Mouse (Mus musculus): ENCODE measurements around the gene Abca17. TPM values are rescaled to one million over a fixed set of nuclear protein-coding genes. Genes with fewer than 3 reads are reported as not detected.

Abca17 gene
- polyA plus RNA-seq (2012; rRNA removed): 0.04 TPM in 1 of 2 replicates, not detected in the other
- polyA plus RNA-seq (2014; fragmentation: Nextera tagmentation; extraction: Ambion mirVana): not detected in 2 replicates

DNA sequence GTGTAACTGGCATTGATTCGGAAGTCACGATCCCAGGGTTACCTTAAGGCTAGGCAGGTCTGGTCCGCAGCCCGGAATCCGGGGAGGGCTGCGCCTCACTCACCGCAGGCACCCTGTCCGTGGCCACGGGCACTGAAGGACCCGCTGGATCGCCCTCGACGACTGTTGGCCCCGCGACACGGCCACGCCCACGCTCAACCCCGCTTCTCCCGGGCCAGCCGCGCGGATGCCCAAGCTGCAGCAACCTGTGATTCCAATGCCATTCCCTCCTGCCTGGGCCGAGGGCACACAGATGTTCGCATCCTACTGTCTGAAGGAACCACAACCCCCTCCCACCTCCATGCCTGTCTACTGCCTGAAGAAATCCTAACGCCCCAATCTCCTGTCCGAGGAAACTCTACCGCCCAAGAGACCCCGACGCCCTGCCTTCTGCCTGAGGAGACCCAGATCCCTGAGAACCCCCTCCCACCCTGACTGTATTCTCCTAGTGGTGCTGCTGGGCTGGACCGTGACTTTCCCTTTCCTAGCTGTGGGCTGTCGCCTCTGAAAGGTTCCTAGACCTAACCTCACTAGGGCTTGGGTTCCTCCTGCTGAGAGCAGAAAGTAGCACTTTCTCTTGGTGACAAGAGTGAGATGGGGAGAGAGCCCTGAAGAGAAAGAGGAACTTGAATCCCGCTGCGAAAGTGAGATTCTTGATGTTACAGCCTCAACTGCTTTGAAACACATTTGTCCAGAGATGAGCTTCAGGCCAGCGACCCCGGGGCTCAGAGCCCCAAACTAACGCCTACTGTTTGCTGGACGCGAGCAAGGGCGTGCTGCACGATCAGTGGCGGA, at the start of gene Abca17:
Gene Abca17 (minus strand): TSS at position 143 of the 834 bp plus-strand sequence.
- peak within 1 kb of the TSS; percentile 75 for H3K4me2 ChIP-seq (ENCODE audit: low read depth)
- DNase-seq (ENCODE audit: low read depth in 3 of 3, low spot score in 3 of 3) (no peak), ATAC-seq (ENCODE audit: insufficient read depth) (no peak)
- WGBS (ENCODE audit: insufficient replicate concordance): 5% methylated on average over 42 of the region's 42 CpGs
- no peaks in the 10 kb centered on the region for H3K9me3 ChIP-seq (ENCODE audit: control insufficient read depth, low read length)
- TF ChIP-seq EP300 (IDR thresholded peaks at IDR 0.05; ENCODE audit: low read depth): no peak
- TF ChIP-seq CTCF (IDR thresholded peaks at IDR 0.05; ENCODE audit: low read depth): no peak
- no peaks in the 10 kb centered on the region for H3K36me3 ChIP-seq (replicated peaks; ENCODE audit: control insufficient read depth, insufficient read depth, low read depth)
- peak within 1 kb of the TSS; percentile 96 for H3K9ac ChIP-seq (replicated peaks)
- H3K4me3 ChIP-seq (ENCODE audit: insufficient read depth in 1 of 2, low read depth in 2 of 2, low read length in 2 of 2): peak within 1 kb of the TSS; percentile 77 to 82
- H3K4me1 ChIP-seq (replicated peaks; ENCODE audit: control insufficient read depth in 2 of 2, insufficient read depth in 2 of 2, low read length in 1 of 2): peaks cover 26 to 35% of the 10 kb centered on the region in 2 experiments
- H3K27me3 ChIP-seq (ENCODE audit: control insufficient read depth, insufficient read depth, low read length): peaks cover 13% of the 10 kb centered on the region
- peak within 1 kb of the TSS; percentile 94 for H3K27ac ChIP-seq

DNA sequence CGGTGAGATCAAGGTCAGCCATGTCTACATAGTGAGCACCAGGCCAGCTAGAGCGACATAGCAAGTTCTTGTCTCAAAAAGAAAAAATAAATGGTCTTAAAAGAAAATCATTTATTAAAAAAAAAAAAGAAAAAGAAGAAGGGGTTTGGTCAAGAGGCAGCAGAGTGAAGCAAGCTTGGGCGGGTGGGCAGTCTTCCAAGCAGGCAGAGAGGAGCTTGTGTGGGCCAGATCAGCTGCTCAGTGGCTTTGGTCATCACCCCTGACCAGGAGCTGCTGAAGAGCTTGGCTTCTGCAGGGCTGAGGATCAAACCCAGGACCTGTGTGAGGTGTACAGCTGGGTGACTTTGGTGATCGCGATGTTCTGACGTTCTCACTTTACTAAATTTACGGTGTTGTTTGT, 43.6 kb upstream of the Abca17 start:
- Histone ChIP-seq H3K27me3 (ENCODE audit: control insufficient read depth, insufficient read depth, low read length) (no peaks in the 10 kb centered on the region), H3K27ac (no peak overlapping the region), H3K4me2 (ENCODE audit: low read depth) (no peak overlapping the region), H3K9me3 (ENCODE audit: control insufficient read depth, low read length) (no peaks in the 10 kb centered on the region), H3K4me3 (ENCODE audit: insufficient read depth in 1 of 2, low read depth in 2 of 2, low read length in 2 of 2) (no peak overlapping the region), H3K4me1 (replicated peaks; ENCODE audit: control insufficient read depth in 2 of 2, insufficient read depth in 2 of 2, low read length in 1 of 2) (no peaks in the 10 kb centered on the region), H3K36me3 (replicated peaks; ENCODE audit: control insufficient read depth, insufficient read depth, low read depth) (peaks cover 42% of the 10 kb centered on the region), H3K9ac (replicated peaks) (no peak overlapping the region)
- no peak for TF ChIP-seq CTCF (IDR thresholded peaks at IDR 0.05; ENCODE audit: low read depth)
- no peak for TF ChIP-seq EP300 (IDR thresholded peaks at IDR 0.05; ENCODE audit: low read depth)
- ATAC-seq (ENCODE audit: insufficient read depth): no peak
- 86% methylated on average over 7 of the region's 7 CpGs for WGBS (ENCODE audit: insufficient replicate concordance)
- no peak for DNase-seq (ENCODE audit: low read depth in 3 of 3, low spot score in 3 of 3)

DNA sequence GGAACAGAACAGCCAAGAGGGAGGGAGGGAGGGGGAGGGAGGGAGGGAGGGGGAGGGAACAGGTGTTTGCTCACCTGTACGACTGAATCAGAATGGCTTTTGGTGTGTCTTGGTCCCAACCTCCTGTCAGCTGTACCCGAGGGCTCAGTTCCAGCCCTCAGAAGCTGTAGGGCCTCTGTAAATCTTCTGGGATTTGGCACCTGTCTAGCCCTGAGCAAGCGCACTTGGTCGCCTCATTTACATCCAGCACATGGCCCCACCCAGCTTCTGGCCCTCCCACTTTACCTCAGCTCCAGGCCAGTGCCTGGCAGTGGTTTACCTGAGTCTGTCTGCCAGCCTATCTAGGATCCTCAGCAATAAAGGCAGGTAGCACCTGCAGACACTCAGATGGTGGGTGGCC, 42.7 kb upstream of the Abca17 start:
- WGBS (ENCODE audit: insufficient replicate concordance): 74% methylated on average over 4 of the region's 4 CpGs
- Histone ChIP-seq H3K36me3 (replicated peaks; ENCODE audit: control insufficient read depth, insufficient read depth, low read depth) (peaks cover 43% of the 10 kb centered on the region), H3K4me2 (ENCODE audit: low read depth) (no peak overlapping the region), H3K9me3 (ENCODE audit: control insufficient read depth, low read length) (no peaks in the 10 kb centered on the region), H3K9ac (replicated peaks) (no peak overlapping the region), H3K4me3 (ENCODE audit: insufficient read depth in 1 of 2, low read depth in 2 of 2, low read length in 2 of 2) (no peak overlapping the region), H3K27me3 (ENCODE audit: control insufficient read depth, insufficient read depth, low read length) (no peaks in the 10 kb centered on the region), H3K4me1 (replicated peaks; ENCODE audit: control insufficient read depth in 2 of 2, insufficient read depth in 2 of 2, low read length in 1 of 2) (no peaks in the 10 kb centered on the region), H3K27ac (no peak overlapping the region)
- ATAC-seq (ENCODE audit: insufficient read depth) (no peak), DNase-seq (ENCODE audit: low read depth in 3 of 3, low spot score in 3 of 3) (no peak)
- TF ChIP-seq CTCF (IDR thresholded peaks at IDR 0.05; ENCODE audit: low read depth) (no peak), EP300 (IDR thresholded peaks at IDR 0.05; ENCODE audit: low read depth) (no peak)

DNA sequence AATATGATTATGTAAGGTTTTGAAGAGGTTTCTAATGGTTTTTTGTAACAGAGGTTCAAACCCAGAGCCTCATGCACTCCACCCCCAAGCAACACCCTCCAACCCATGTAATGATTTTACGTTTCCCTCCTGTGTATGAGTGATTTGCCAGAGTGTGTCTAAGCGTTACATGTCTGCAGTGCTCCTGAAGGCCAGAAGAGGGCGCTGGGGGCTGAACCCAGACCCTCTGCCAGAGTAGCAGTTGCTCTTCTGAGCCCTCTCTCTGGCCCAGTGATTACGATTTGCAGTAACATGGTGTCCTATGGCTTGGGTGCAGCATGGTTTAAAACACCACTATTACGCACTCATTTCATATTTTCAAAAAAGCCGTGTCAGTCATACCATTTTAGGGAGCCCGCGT, 40.3 kb upstream of the Abca17 start:
- Histone ChIP-seq H3K4me3 (ENCODE audit: insufficient read depth in 1 of 2, low read depth in 2 of 2, low read length in 2 of 2) (no peak overlapping the region), H3K9ac (replicated peaks) (no peak overlapping the region), H3K36me3 (replicated peaks; ENCODE audit: control insufficient read depth, insufficient read depth, low read depth) (peaks cover 48% of the 10 kb centered on the region), H3K4me1 (replicated peaks; ENCODE audit: control insufficient read depth in 2 of 2, insufficient read depth in 2 of 2, low read length in 1 of 2) (no peaks in the 10 kb centered on the region), H3K4me2 (ENCODE audit: low read depth) (no peak overlapping the region), H3K27ac (no peak overlapping the region), H3K27me3 (ENCODE audit: control insufficient read depth, insufficient read depth, low read length) (no peaks in the 10 kb centered on the region), H3K9me3 (ENCODE audit: control insufficient read depth, low read length) (no peaks in the 10 kb centered on the region)
- no peak for DNase-seq (ENCODE audit: low read depth in 3 of 3, low spot score in 3 of 3)
- peak; percentile 81 for TF ChIP-seq CTCF (IDR thresholded peaks at IDR 0.05; ENCODE audit: low read depth)
- TF ChIP-seq EP300 (IDR thresholded peaks at IDR 0.05; ENCODE audit: low read depth): no peak
- no peak for ATAC-seq (ENCODE audit: insufficient read depth)
- 75% methylated on average over 8 of the region's 8 CpGs for WGBS (ENCODE audit: insufficient replicate concordance)

DNA sequence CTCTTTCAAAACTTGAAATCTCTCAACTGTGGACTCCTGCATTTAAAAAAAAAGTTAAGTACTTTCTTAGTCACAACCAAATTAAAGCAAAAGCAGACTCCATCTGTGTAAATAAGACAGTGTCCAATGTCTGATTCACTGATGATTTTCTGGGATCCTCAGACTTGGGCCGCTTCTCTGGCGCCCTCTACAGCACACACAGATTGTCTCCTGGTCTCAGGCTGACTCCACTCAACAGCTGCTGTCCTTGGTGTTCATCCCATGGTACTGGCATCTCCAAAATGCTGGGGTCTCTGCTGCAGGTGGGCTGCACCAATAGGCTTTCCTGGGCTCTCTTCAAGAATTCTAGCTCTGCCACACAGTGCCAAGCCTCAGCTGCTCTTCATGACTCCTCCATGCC, 39.0 kb upstream of the Abca17 start:
- H3K27me3 ChIP-seq (ENCODE audit: control insufficient read depth, insufficient read depth, low read length): no peaks in the 10 kb centered on the region
- no peaks in the 10 kb centered on the region for H3K4me1 ChIP-seq (replicated peaks; ENCODE audit: control insufficient read depth in 2 of 2, insufficient read depth in 2 of 2, low read length in 1 of 2)
- H3K4me3 ChIP-seq (ENCODE audit: insufficient read depth in 1 of 2, low read depth in 2 of 2, low read length in 2 of 2): no peak overlapping the region
- no peak overlapping the region for H3K27ac ChIP-seq
- TF ChIP-seq EP300 (IDR thresholded peaks at IDR 0.05; ENCODE audit: low read depth) (no peak), CTCF (IDR thresholded peaks at IDR 0.05; ENCODE audit: low read depth) (peak; percentile 82)
- H3K36me3 ChIP-seq (replicated peaks; ENCODE audit: control insufficient read depth, insufficient read depth, low read depth): peaks cover 59% of the 10 kb centered on the region
- peak in 2 of 3 experiments; percentile 13 to 19 for DNase-seq (ENCODE audit: low read depth in 3 of 3, low spot score in 3 of 3)
- WGBS (ENCODE audit: insufficient replicate concordance): 9% methylated on average over 2 of the region's 2 CpGs
- H3K4me2 ChIP-seq (ENCODE audit: low read depth): no peak overlapping the region
- ATAC-seq (ENCODE audit: insufficient read depth): no peak; the same call in 1 of the 2 replicates
- H3K9me3 ChIP-seq (ENCODE audit: control insufficient read depth, low read length): no peaks in the 10 kb centered on the region
- H3K9ac ChIP-seq (replicated peaks): no peak overlapping the region

All from liver, embryonic 14.5 days (tissue).